Mouse (Mus musculus) erythroblast, embryonic 14.5 days (primary cell): ENCODE results near the gene Efna1.

ENCODE experiments used
- GATA1 ChIP-seq: IDR thresholded peaks from 2 replicates; pipeline ENCODE4 v1.6.1; 2012; ENCODE audit warnings: low read length, inconsistent platforms, mixed read lengths
- TAL1 ChIP-seq: IDR thresholded peaks from 3 replicates; pipeline ENCODE4 v1.6.1; 2012; ENCODE audit warnings: low read length, inconsistent platforms, mixed read lengths

DNA sequence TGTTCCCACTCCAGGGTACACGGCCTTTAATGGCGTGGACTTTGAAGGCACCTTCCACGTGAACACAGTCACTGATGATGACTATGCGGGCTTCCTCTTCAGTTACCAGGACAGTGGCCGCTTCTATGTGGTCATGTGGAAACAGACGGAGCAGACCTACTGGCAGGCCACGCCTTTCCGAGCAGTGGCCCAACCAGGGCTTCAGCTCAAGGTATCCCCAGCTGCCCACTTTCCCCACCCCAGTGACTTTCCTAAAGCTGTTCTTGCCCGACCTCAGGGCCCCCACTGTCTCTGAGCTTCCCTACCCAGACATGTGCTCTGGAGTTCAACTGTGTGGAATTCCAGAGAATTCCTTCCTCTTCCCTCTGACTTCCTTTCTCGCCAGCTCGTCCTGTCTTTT, 56.1 kb downstream of the Efna1 start:
- TF ChIP-seq GATA1 (no peak), TAL1 (no peak)
